Mouse (Mus musculus) liver, embryonic 13.5 days (tissue): ENCODE results near the gene Gk5. TPM values are rescaled to one million over a fixed set of nuclear protein-coding genes. Genes with fewer than 3 reads are reported as not detected.

ENCODE experiments used
- ATAC-seq: fragments of 200-750 bp; cut with Nextera tagmentation; 2 replicates; pipeline ENCODE4 v1.8.0; 2017; ENCODE audit warnings: low read depth, mild to moderate bottlenecking, moderate number of reproducible peaks, moderate library complexity
- DNase-seq: peaks from one replicate; pipeline ENCODE4 v3.0.0; 2022
- H3K27ac ChIP-seq: fragments of 300-500 bp; sonication (generic); 2 replicates; pipeline ENCODE4 v1.5.1; 2015; ENCODE audit warnings: moderate library complexity, mild to moderate bottlenecking, inconsistent platforms
- H3K27me3 ChIP-seq: fragments of 300-500 bp; sonication (generic); 2 replicates; pipeline ENCODE4 v1.6.1; 2015; ENCODE audit warnings: mild to moderate bottlenecking, inconsistent platforms
- H3K36me3 ChIP-seq: fragments of 300-500 bp; sonication (generic); 2 replicates; pipeline ENCODE4 v1.6.1; 2015; ENCODE audit warnings: mild to moderate bottlenecking, inconsistent platforms
- H3K4me1 ChIP-seq: fragments of 300-500 bp; sonication (generic); replicated peaks from 2 replicates; pipeline ENCODE4 v1.6.1; 2015; ENCODE audit warnings: inconsistent platforms
- H3K4me2 ChIP-seq: fragments of 300-500 bp; sonication (generic); 2 replicates; pipeline ENCODE4 v1.6.1; 2015; ENCODE audit warnings: inconsistent platforms, mild to moderate bottlenecking, moderate library complexity
- H3K4me3 ChIP-seq: fragments of 300-500 bp; sonication (generic); replicated peaks from 2 replicates; pipeline ENCODE4 v1.5.1; 2015; ENCODE audit warnings: mild to moderate bottlenecking, inconsistent platforms
- H3K9ac ChIP-seq: fragments of 300-500 bp; sonication (generic); 2 replicates; pipeline ENCODE4 v1.6.1; 2015; ENCODE audit warnings: mild to moderate bottlenecking, inconsistent platforms
- H3K9me3 ChIP-seq: fragments of 300-500 bp; sonication (generic); replicated peaks from 2 replicates; pipeline ENCODE4 v1.6.1; 2016; ENCODE audit warnings: inconsistent platforms
- WGBS: fragments of 180-500 bp; shearing (Covaris S2); methylation state at CpG from one replicate; pipeline ENCODE4 v1.1.7; 2015; ENCODE audit not compliant: insufficient replicate concordance; 5-methylcytosine and 5-hydroxymethylcytosine counted together
- polyA plus RNA-seq: library from polyadenylated mRNA; unstranded; fragments of >200 nt; fragmentation: Nextera tagmentation; extraction: Ambion mirVana; gene quantifications from 2 replicates; pipeline ENCODE4 v1.2.1, GENCODE M21; 2015

The Gk5 gene
- polyA plus RNA-seq, 1 experiment from 2014 or later, result 0.47 TPM

DNA sequence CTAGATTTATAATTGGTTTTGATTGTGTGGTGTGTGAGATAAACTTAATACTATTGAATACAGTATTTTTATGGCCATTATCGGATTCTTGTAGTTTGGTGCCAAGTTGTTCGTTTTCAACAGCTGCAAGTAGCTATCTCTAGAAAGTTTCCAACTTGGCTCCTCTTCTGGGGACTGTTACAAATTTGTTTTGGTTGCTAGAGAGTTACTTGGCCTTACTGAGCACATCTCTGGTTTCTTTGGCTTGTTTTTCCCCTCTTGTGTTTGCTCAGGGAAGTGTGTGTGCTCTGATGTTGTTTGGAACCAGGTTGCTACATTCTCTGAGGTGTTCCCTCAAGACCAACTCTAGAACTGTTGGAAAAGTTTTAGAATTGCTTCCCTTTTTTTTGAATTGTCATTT lies 104.1 kb downstream of the Gk5 start:
- Histone ChIP-seq H3K4me2 (no peak overlapping the region), H3K9me3 (no peaks in the 10 kb centered on the region), H3K27ac (no peak overlapping the region), H3K4me1 (peaks cover 16% of the 10 kb centered on the region), H3K4me3 (no peak overlapping the region), H3K36me3 (no peaks in the 10 kb centered on the region), H3K27me3 (no peaks in the 10 kb centered on the region), H3K9ac (no peak overlapping the region)
- DNase-seq, result no peak
- whole genome bisulfite sequencing, result 80% methylated on average over 2 of the region's 2 CpGs
- ATAC-seq, result no peak

DNA sequence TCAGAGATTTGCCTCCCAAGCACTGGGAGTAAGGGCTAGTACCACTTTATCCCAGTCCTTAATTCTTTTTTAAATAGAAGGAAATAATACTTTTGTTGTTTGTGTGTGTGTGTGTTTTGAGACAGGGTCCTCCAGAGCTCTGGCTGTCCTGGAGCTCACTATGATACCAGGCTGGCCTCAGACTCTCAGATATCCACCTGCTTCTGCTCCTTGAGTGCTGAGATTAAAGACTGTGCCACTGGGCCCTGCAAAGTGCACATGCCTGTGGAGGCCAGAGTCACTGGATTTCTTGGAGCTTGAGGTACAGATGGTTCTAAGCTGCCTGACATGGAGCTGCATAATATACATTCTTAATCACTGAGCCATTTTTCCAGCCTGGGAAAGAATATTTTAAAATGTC lies 109.1 kb downstream of the Gk5 start:
- Histone ChIP-seq H3K9me3 (no peaks in the 10 kb centered on the region), H3K4me3 (no peak overlapping the region), H3K9ac (no peak overlapping the region), H3K36me3 (no peaks in the 10 kb centered on the region), H3K4me2 (no peak overlapping the region), H3K4me1 (peaks cover 6% of the 10 kb centered on the region; the same call in 1 of the 2 replicates), H3K27ac (no peak overlapping the region), H3K27me3 (no peaks in the 10 kb centered on the region)
- ATAC-seq (peak; percentile 68), DNase-seq (no peak)

DNA sequence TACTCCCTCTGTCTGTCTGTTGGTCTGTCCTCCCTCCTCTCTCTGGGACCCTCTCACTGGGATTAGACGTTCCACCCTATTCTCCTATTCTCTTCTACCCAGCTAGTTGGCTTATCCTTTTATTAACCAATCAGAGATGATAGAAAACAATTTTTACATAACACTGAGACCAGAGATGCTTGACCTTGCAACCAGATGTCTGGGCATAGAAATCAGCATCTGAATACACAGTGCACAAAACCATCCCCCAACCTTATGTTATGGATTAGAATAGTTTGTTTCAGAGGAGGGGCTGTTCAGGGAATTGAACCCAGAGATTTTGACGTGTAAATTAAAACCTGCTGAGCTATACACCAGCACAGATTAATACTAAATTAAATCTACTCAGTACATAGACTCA lies 111.1 kb downstream of the Gk5 start:
- Histone ChIP-seq H3K4me1 (peaks cover 6% of the 10 kb centered on the region; the same call in 1 of the 2 replicates), H3K36me3 (no peaks in the 10 kb centered on the region), H3K9me3 (no peaks in the 10 kb centered on the region), H3K27ac (no peak overlapping the region), H3K27me3 (no peaks in the 10 kb centered on the region), H3K4me3 (no peak overlapping the region), H3K4me2 (no peak overlapping the region), H3K9ac (no peak overlapping the region)
- 67% methylated on average over 2 of the region's 2 CpGs for WGBS
- DNase-seq, result no peak
- ATAC-seq, result no peak

Other genes with a start within 250 kb of the Gk5 start
- 6.7 and 9.5 TPM in 2 replicates for gene Xrn1, start 164.6 kb upstream of the Gk5 start, polyA plus RNA-seq
- 86.0 and 110 TPM in 2 replicates for gene Tfdp2, start 76.9 kb downstream of the Gk5 start, polyA plus RNA-seq
- gene Atp1b3, start 245.1 kb downstream of the Gk5 start, polyA plus RNA-seq, result 87.3 and 98.3 TPM in 2 replicates